Mouse (Mus musculus): ENCODE data around the gene Slc25a44. TPM values are rescaled to one million over a fixed set of nuclear protein-coding genes. Genes with fewer than 3 reads are reported as not detected.
"Not testable (repeated sequence)": the region's sequence is repeated elsewhere in the genome, so short reads cannot be mapped to it uniquely, and the experiment has no call there.

Gene Slc25a44
- polyA plus RNA-seq, 1 experiment from 2014 or later: 40.3 TPM

GRCm38 (mm10) chr3:88366830-88367428, 58.0 kb downstream of the Slc25a44 start:
- H3K4me2 ChIP-seq (ENCODE audit: low read length): peak overlapping the region; percentile 39
- ATAC-seq: peak; percentile 81
- peak overlapping the region; percentile 25 for H3K4me3 ChIP-seq (ENCODE audit: low read length)
- not testable (repeated sequence) for H3K27ac ChIP-seq (ENCODE audit: low read depth, low read length); H3K9me3 ChIP-seq (ENCODE audit: control insufficient read depth, low read length); H3K4me1 ChIP-seq (ENCODE audit: control insufficient read depth, insufficient read depth, low read depth, low read length); H3K36me3 ChIP-seq (ENCODE audit: control insufficient read depth, insufficient read depth, low read length); H3K27me3 ChIP-seq (replicated peaks; ENCODE audit: control insufficient read depth, insufficient read depth, low read length)
- H3K9ac ChIP-seq (ENCODE audit: low read depth, low read length): peak overlapping the region; percentile 27; the same call in 1 of the 2 replicates
- WGBS: 0% methylated on average over 17 of the region's 22 CpGs

- H3K4me1 ChIP-seq (ENCODE audit: control insufficient read depth, insufficient read depth, low read depth, low read length): no peaks in the 10 kb centered on the region
- whole genome bisulfite sequencing: 41% methylated on average over 34 of the region's 34 CpGs
- H3K9ac ChIP-seq (ENCODE audit: low read depth, low read length): no peak overlapping the region
- H3K27ac ChIP-seq (ENCODE audit: low read depth, low read length): no peak overlapping the region
- no peak for ATAC-seq
- H3K4me2 ChIP-seq (ENCODE audit: low read length): no peak overlapping the region
- peaks cover 4% of the 10 kb centered on the region; the same call in 1 of the 2 replicates for H3K27me3 ChIP-seq (replicated peaks; ENCODE audit: control insufficient read depth, insufficient read depth, low read length)
- peaks cover 13% of the 10 kb centered on the region; the same call in 1 of the 2 replicates for H3K36me3 ChIP-seq (ENCODE audit: control insufficient read depth, insufficient read depth, low read length)
- H3K4me3 ChIP-seq (ENCODE audit: low read length): no peak overlapping the region
- H3K9me3 ChIP-seq (ENCODE audit: control insufficient read depth, low read length): peaks cover 6% of the 10 kb centered on the region; the same call in 1 of the 2 replicates
Observed at GRCm38 (mm10) chr3:88365705-88366361, 59.1 kb downstream of the Slc25a44 start.

- H3K9me3 ChIP-seq (ENCODE audit: control insufficient read depth, low read length): no peaks in the 10 kb centered on the region
- H3K4me2 ChIP-seq (ENCODE audit: low read length): peak within 1 kb of the TSS; percentile 8; the same call in 1 of the 2 replicates
- H3K36me3 ChIP-seq (ENCODE audit: control insufficient read depth, insufficient read depth, low read length): peaks cover 23% of the 10 kb centered on the region
- peaks cover 4% of the 10 kb centered on the region; the same call in 1 of the 2 replicates for H3K27me3 ChIP-seq (replicated peaks; ENCODE audit: control insufficient read depth, insufficient read depth, low read length)
- H3K27ac ChIP-seq (ENCODE audit: low read depth, low read length): peak within 1 kb of the TSS; percentile 35; the same call in 1 of the 2 replicates
- ATAC-seq: no peak
- no peaks in the 10 kb centered on the region for H3K4me1 ChIP-seq (ENCODE audit: control insufficient read depth, insufficient read depth, low read depth, low read length)
- under 1% methylated on average over 13 of the region's 16 CpGs for WGBS
- H3K9ac ChIP-seq (ENCODE audit: low read depth, low read length): no peak within 1 kb of the TSS
- no peak within 1 kb of the TSS for H3K4me3 ChIP-seq (ENCODE audit: low read length)
Observed at GRCm38 (mm10) chr3:88364337-88364736, 60.6 kb downstream of the Slc25a44 start, which contains the start of gene Paqr6. TSS of gene Paqr6 (plus strand) at chr3:88364584.

GRCm38 (mm10) chr3:88363700-88364099, 61.2 kb downstream of the Slc25a44 start:
- Histone ChIP-seq H3K4me3 (ENCODE audit: low read length) (no peak overlapping the region), H3K9me3 (ENCODE audit: control insufficient read depth, low read length) (no peaks in the 10 kb centered on the region), H3K9ac (ENCODE audit: low read depth, low read length) (no peak overlapping the region), H3K27ac (ENCODE audit: low read depth, low read length) (peak overlapping the region; percentile 35; the same call in 1 of the 2 replicates), H3K4me2 (ENCODE audit: low read length) (no peak overlapping the region), H3K36me3 (ENCODE audit: control insufficient read depth, insufficient read depth, low read length) (peaks cover 28% of the 10 kb centered on the region), H3K27me3 (replicated peaks; ENCODE audit: control insufficient read depth, insufficient read depth, low read length) (peaks cover 4% of the 10 kb centered on the region; the same call in 1 of the 2 replicates), H3K4me1 (ENCODE audit: control insufficient read depth, insufficient read depth, low read depth, low read length) (no peaks in the 10 kb centered on the region)
- 42% methylated on average over 4 of the region's 4 CpGs for WGBS
- ATAC-seq: peak; percentile 45; the same call in 1 of the 2 replicates

GRCm38 (mm10) chr3:88361612-88362313, 63.2 kb downstream of the Slc25a44 start:
- no peak for ATAC-seq
- Histone ChIP-seq H3K27ac (ENCODE audit: low read depth, low read length) (no peak overlapping the region), H3K4me1 (ENCODE audit: control insufficient read depth, insufficient read depth, low read depth, low read length) (no peaks in the 10 kb centered on the region), H3K4me2 (ENCODE audit: low read length) (no peak overlapping the region), H3K4me3 (ENCODE audit: low read length) (no peak overlapping the region), H3K9me3 (ENCODE audit: control insufficient read depth, low read length) (no peaks in the 10 kb centered on the region), H3K36me3 (ENCODE audit: control insufficient read depth, insufficient read depth, low read length) (peaks cover 41% of the 10 kb centered on the region), H3K27me3 (replicated peaks; ENCODE audit: control insufficient read depth, insufficient read depth, low read length) (peaks cover 4% of the 10 kb centered on the region; the same call in 1 of the 2 replicates), H3K9ac (ENCODE audit: low read depth, low read length) (no peak overlapping the region)
- WGBS: 87% methylated on average over 2 of the region's 2 CpGs

GRCm38 (mm10) chr3:88361096-88361495, 63.8 kb downstream of the Slc25a44 start:
- Histone ChIP-seq H3K27me3 (replicated peaks; ENCODE audit: control insufficient read depth, insufficient read depth, low read length) (peaks cover 3% of the 10 kb centered on the region; the same call in 1 of the 2 replicates), H3K4me2 (ENCODE audit: low read length) (no peak overlapping the region), H3K27ac (ENCODE audit: low read depth, low read length) (no peak overlapping the region), H3K9me3 (ENCODE audit: control insufficient read depth, low read length) (no peaks in the 10 kb centered on the region), H3K36me3 (ENCODE audit: control insufficient read depth, insufficient read depth, low read length) (peaks cover 45% of the 10 kb centered on the region), H3K9ac (ENCODE audit: low read depth, low read length) (no peak overlapping the region), H3K4me3 (ENCODE audit: low read length) (no peak overlapping the region), H3K4me1 (ENCODE audit: control insufficient read depth, insufficient read depth, low read depth, low read length) (no peaks in the 10 kb centered on the region)
- no peak for ATAC-seq
- 84% methylated on average over 6 of the region's 6 CpGs for WGBS

Small RNA genes lying within 50 kb of the gene (microRNA-seq; reads per million reads assigned to microRNA genes)
- not detected for gene Mir7011

Other genes with a start within 250 kb of the Slc25a44 start
- gene Rhbg, start 170.4 kb downstream of the Slc25a44 start, polyA plus RNA-seq (2015; fragmentation: Nextera tagmentation; extraction: Ambion mirVana): 0.52 and 0.99 TPM in 2 replicates
- gene Gm38392, start 137.9 kb downstream of the Slc25a44 start, polyA plus RNA-seq (2015; fragmentation: Nextera tagmentation; extraction: Ambion mirVana): not detected in 2 replicates
- 6.8 and 10.2 TPM in 2 replicates for gene Tsacc, start 128.1 kb downstream of the Slc25a44 start, polyA plus RNA-seq (2015; fragmentation: Nextera tagmentation; extraction: Ambion mirVana)
- gene Cct3, start 128.0 kb downstream of the Slc25a44 start, polyA plus RNA-seq (2015; fragmentation: Nextera tagmentation; extraction: Ambion mirVana): 444 and 454 TPM in 2 replicates
- gene Glmp, start 100.1 kb downstream of the Slc25a44 start, polyA plus RNA-seq (2015; fragmentation: Nextera tagmentation; extraction: Ambion mirVana): 127 and 136 TPM in 2 replicates
- 1.3 TPM in 2 replicates for gene Tmem79, start 89.0 kb downstream of the Slc25a44 start, polyA plus RNA-seq (2015; fragmentation: Nextera tagmentation; extraction: Ambion mirVana)
- gene Smg5, start 88.9 kb downstream of the Slc25a44 start, polyA plus RNA-seq (2015; fragmentation: Nextera tagmentation; extraction: Ambion mirVana): 49.7 and 61.5 TPM in 2 replicates
- 2.9 and 3.1 TPM in 2 replicates for gene Paqr6, start 60.6 kb downstream of the Slc25a44 start, polyA plus RNA-seq (2015; fragmentation: Nextera tagmentation; extraction: Ambion mirVana)
- gene Bglap3, start 52.4 kb downstream of the Slc25a44 start, polyA plus RNA-seq (2015; fragmentation: Nextera tagmentation; extraction: Ambion mirVana): 0.09 and 0.10 TPM in 2 replicates
- gene Bglap2, start 46.4 kb downstream of the Slc25a44 start, polyA plus RNA-seq (2015; fragmentation: Nextera tagmentation; extraction: Ambion mirVana): not detected in 2 replicates
- gene Bglap, start 40.7 kb downstream of the Slc25a44 start, polyA plus RNA-seq (2015; fragmentation: Nextera tagmentation; extraction: Ambion mirVana): not detected in 2 replicates
- 30.6 and 34.4 TPM in 2 replicates for gene Pmf1, start 14.8 kb downstream of the Slc25a44 start, polyA plus RNA-seq (2015; fragmentation: Nextera tagmentation; extraction: Ambion mirVana)
- 32.3 and 32.8 TPM in 2 replicates for gene Sema4a, start 36.0 kb upstream of the Slc25a44 start, polyA plus RNA-seq (2015; fragmentation: Nextera tagmentation; extraction: Ambion mirVana)
- gene Lmna, start 84.8 kb upstream of the Slc25a44 start, polyA plus RNA-seq (2015; fragmentation: Nextera tagmentation; extraction: Ambion mirVana): 62.3 and 70.4 TPM in 2 replicates
- 20.4 and 22.1 TPM in 2 replicates for gene Mex3a, start 107.3 kb upstream of the Slc25a44 start, polyA plus RNA-seq (2015; fragmentation: Nextera tagmentation; extraction: Ambion mirVana)
- 0.15 TPM in 1 of 2 replicates, not detected in the other for gene Rab25, start 123.2 kb upstream of the Slc25a44 start, polyA plus RNA-seq (2015; fragmentation: Nextera tagmentation; extraction: Ambion mirVana)
- gene Lamtor2, start 127.9 kb upstream of the Slc25a44 start, polyA plus RNA-seq (2015; fragmentation: Nextera tagmentation; extraction: Ambion mirVana): 184 and 218 TPM in 2 replicates
- gene Ubqln4, start 128.6 kb upstream of the Slc25a44 start, polyA plus RNA-seq (2015; fragmentation: Nextera tagmentation; extraction: Ambion mirVana): 40.1 and 44.4 TPM in 2 replicates
- gene Ssr2, start 150.7 kb upstream of the Slc25a44 start, polyA plus RNA-seq (2015; fragmentation: Nextera tagmentation; extraction: Ambion mirVana): 133 and 167 TPM in 2 replicates
- 79.0 and 104 TPM in 2 replicates for gene Arhgef2, start 180.8 kb upstream of the Slc25a44 start, polyA plus RNA-seq (2015; fragmentation: Nextera tagmentation; extraction: Ambion mirVana)
- gene Rxfp4, start 228.0 kb upstream of the Slc25a44 start, polyA plus RNA-seq (2015; fragmentation: Nextera tagmentation; extraction: Ambion mirVana): not detected in 2 replicates